Mouse (Mus musculus) thymus, adult 18-20 months (tissue): ENCODE measurements around the gene Dst.

Source experiments
- DNase-seq, 2 experiments: peaks; one replicate each; pipeline ENCODE4 v3.0.0; 2022; ENCODE audit warnings: mixed read lengths in 2 of 2

Dst gene

GRCm38 (mm10) chr1:34184266-34184665 is 276.2 kb downstream of the Dst start:
- no peak for DNase-seq

GRCm38 (mm10) chr1:34186033-34186432 is 278.0 kb downstream of the Dst start:
- no peak for DNase-seq

- DNase-seq = peak in 1 of 2 experiments; percentile 41
Measured at GRCm38 (mm10) chr1:34187501-34187900, 279.5 kb downstream of the Dst start.

GRCm38 (mm10) chr1:34188721-34189236 is 280.8 kb downstream of the Dst start:
- DNase-seq = no peak

- DNase-seq = no peak
Measured at GRCm38 (mm10) chr1:34189318-34189717, 281.3 kb downstream of the Dst start.

- no peak for DNase-seq
Measured at GRCm38 (mm10) chr1:34189970-34190369, 281.9 kb downstream of the Dst start.

GRCm38 (mm10) chr1:34192174-34192573 is 284.1 kb downstream of the Dst start:
- no peak for DNase-seq

GRCm38 (mm10) chr1:34200791-34201190 is 292.8 kb downstream of the Dst start:
- no peak for DNase-seq

- DNase-seq = no peak
Measured at GRCm38 (mm10) chr1:34201483-34201882, 293.5 kb downstream of the Dst start.

- no peak for DNase-seq
Measured at GRCm38 (mm10) chr1:34211704-34212103, 303.7 kb downstream of the Dst start.

GRCm38 (mm10) chr1:34216456-34216855 is 308.4 kb downstream of the Dst start:
- DNase-seq = no peak

- peak; percentile 44 to 48 for DNase-seq
Measured at GRCm38 (mm10) chr1:34218323-34218722, 310.3 kb downstream of the Dst start.

GRCm38 (mm10) chr1:34218801-34219200 is 310.8 kb downstream of the Dst start:
- no peak for DNase-seq

GRCm38 (mm10) chr1:34220094-34220601 is 312.1 kb downstream of the Dst start:
- DNase-seq = no peak

- DNase-seq = no peak
Measured at GRCm38 (mm10) chr1:34223866-34224265, 315.8 kb downstream of the Dst start.

GRCm38 (mm10) chr1:34227676-34228075 is 319.7 kb downstream of the Dst start:
- DNase-seq = no peak

GRCm38 (mm10) chr1:34231041-34231440 is 323.0 kb downstream of the Dst start:
- no peak for DNase-seq

GRCm38 (mm10) chr1:34236254-34236723 is 328.3 kb downstream of the Dst start:
- DNase-seq = peak; percentile 15 to 16

GRCm38 (mm10) chr1:34237211-34237610 is 329.2 kb downstream of the Dst start:
- no peak for DNase-seq

GRCm38 (mm10) chr1:34237689-34238091 is 329.7 kb downstream of the Dst start:
- no peak for DNase-seq

GRCm38 (mm10) chr1:34238231-34238630 is 330.2 kb downstream of the Dst start:
- DNase-seq = no peak

GRCm38 (mm10) chr1:34244678-34245077 is 336.7 kb downstream of the Dst start:
- DNase-seq = no peak

- DNase-seq = no peak
Measured at GRCm38 (mm10) chr1:34245951-34246641, 338.1 kb downstream of the Dst start.

- DNase-seq = no peak
Measured at GRCm38 (mm10) chr1:34246642-34246987, 338.6 kb downstream of the Dst start.

GRCm38 (mm10) chr1:34251137-34251536 is 343.1 kb downstream of the Dst start:
- DNase-seq = no peak
